Mouse (Mus musculus) brain, embryonic 14.5 days (tissue): ENCODE data around the gene Ep300. TPM values are rescaled to one million over a fixed set of nuclear protein-coding genes. Genes with fewer than 3 reads are reported as not detected.
"Not testable (repeated sequence)": the region's sequence is repeated elsewhere in the genome, so short reads cannot be mapped to it uniquely, and the experiment has no call there.

Experiments used
- DNase-seq: peaks from one replicate; pipeline ENCODE4 v3.0.0-alpha.2; 2011; ENCODE audit warnings: low read depth
- CTCF ChIP-seq: fragments of 200-500 bp; IDR thresholded peaks from 2 replicates; pipeline ENCODE4 v1.5.1; 2012; ENCODE audit warnings: inconsistent platforms, mild to moderate bottlenecking, moderate library complexity, borderline replicate concordance; ENCODE audit not compliant: insufficient read depth, insufficient read length; ENCODE audit errors: extremely low read depth
- POLR2A ChIP-seq: fragments of 200-500 bp; IDR thresholded peaks from 2 replicates; pipeline ENCODE4 v1.6.1; 2012; ENCODE audit warnings: mild to moderate bottlenecking, inconsistent platforms, borderline replicate concordance; ENCODE audit not compliant: poor library complexity, insufficient read depth, insufficient read length, severe bottlenecking; ENCODE audit errors: extremely low read depth
- polyA plus RNA-seq: library from polyadenylated mRNA; depleted of rRNA; stranded (reverse); fragments of >200 nt; gene quantifications from 2 replicates; pipeline ENCODE4 v1.2.3, GENCODE M21; 2012; rRNA removed

Gene Ep300
- polyA plus RNA-seq, 1 experiment = 64.0 TPM

DNA sequence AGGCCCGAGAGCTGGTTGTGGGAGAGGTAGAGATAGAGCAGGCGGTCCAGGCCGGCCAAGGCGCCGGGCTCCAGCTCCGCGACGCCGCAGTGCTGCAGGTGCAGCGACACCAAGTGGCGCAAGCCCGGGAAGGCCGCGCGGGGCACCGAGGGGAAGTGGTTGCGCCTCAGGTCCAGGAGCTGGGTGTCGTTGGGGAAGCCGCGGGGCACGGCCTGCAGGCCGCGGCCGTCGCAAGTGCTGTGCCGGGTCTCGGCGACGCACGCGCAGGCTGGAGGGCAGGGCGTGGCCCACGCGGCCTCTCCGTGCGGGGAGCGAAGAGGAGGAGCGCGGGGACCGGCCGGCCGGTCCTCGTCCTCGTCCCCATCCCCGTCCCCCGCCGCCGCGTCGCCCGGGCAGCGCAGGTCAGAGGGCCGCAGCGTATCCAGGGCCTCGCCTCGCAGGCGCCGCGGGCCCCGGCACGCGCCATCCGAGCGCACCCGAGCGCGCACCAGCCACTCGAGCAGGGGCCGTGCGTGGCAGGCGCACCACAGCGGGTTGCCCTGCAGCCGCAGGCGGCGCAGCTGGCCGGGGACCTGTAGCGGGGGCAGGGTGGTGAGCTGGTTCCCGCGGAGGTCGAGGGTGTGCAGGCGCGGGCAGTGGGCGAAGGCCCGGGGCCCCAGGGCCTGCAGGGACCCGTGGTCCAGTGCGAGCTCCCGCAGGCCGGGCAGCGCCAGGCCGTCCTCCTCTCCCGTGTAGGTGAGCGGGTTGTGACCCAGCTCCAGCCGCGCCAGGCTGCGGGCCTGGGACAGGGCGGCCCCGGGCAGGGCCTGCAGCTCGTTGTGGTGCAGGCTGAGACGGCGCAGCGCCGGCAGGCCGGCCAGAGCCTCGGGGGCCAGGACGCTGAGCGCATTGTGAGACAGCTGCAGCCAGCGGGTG is 109.1 kb downstream of the Ep300 start:
- peak; percentile 69 for TF ChIP-seq CTCF
- TF ChIP-seq POLR2A = no peak; the same call in 1 of the 2 replicates

GRCm38 (mm10) chr15:81694891-81695290 is 109.7 kb downstream of the Ep300 start:
- DNase-seq = no peak
- no peak for TF ChIP-seq CTCF
- TF ChIP-seq POLR2A = no peak

More for the DNA sequence above, 109.1 kb downstream of the Ep300 start:
- DNase-seq = peak; percentile 85

DNA sequence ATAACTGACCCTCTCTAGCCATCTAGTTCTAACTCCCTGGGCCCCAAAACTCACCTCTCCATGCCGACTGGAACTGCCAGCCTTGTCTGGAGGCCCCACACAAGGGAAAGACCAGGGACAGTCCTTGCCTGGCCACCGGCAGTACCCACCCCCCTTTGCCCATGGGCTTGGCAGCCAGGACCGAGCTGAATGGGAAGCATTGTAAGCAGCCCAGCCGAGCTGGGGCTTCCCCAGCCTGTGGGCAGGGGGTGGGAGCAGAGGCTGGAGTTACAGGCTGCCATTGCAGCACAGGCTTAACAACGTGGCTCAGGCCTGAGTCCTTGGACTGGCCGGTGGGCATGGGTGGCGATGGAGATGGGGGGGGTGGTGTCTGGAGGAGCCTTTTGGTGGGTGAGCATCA is 112.0 kb downstream of the Ep300 start, which contains the start of gene Chadl:
Chadl (minus strand) TSS at position 113 of the 400 bp plus-strand sequence.
- TF ChIP-seq POLR2A (no peak), CTCF (no peak)
- peak; percentile 71 for DNase-seq

- DNase-seq = peak; percentile 45
- TF ChIP-seq POLR2A = no peak
- peak; percentile 50; the same call in 1 of the 2 replicates for TF ChIP-seq CTCF
Observed at GRCm38 (mm10) chr15:81697847-81698246, 112.7 kb downstream of the Ep300 start.

- TF ChIP-seq POLR2A = no peak
- TF ChIP-seq CTCF = no peak
- no peak for DNase-seq
Observed at GRCm38 (mm10) chr15:81698532-81698931, 113.4 kb downstream of the Ep300 start.

GRCm38 (mm10) chr15:81700161-81700560 is 115.0 kb downstream of the Ep300 start:
- TF ChIP-seq CTCF = no peak
- no peak for TF ChIP-seq POLR2A
- no peak for DNase-seq

- no peak for TF ChIP-seq CTCF
- no peak for DNase-seq
Observed at GRCm38 (mm10) chr15:81700601-81701000, 115.5 kb downstream of the Ep300 start.

DNA sequence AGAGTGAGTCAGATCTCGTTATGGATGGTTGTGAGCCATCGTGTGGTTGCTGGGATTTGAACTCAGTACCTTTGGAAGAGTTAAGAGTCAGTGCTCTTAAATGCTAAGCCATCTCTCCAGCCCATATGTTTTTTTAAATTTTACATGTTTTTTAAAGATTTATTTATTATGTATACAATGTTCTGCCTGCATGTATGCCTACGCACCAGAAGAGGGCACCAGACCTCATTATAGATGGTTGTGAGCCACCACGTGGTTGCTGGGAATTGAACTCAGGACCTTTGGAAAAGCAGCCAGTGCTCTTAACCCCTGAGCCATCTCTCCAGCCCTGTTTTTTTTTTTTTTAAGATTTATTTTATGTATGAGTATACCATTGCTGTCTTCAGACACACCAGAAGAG is 116.2 kb downstream of the Ep300 start:
- not testable (repeated sequence) for DNase-seq

Other genes starting within 250 kb of the Ep300 start
- gene Slc25a17, start 224.5 kb upstream of the Ep300 start, polyA plus RNA-seq = 98.1 and 112 TPM in 2 replicates
- gene St13, start 185.3 kb upstream of the Ep300 start, polyA plus RNA-seq = 53.1 and 79.0 TPM in 2 replicates
- 8.7 and 9.8 TPM in 2 replicates for gene Xpnpep3, start 185.2 kb upstream of the Ep300 start, polyA plus RNA-seq
- not detected in 2 replicates for gene Dnajb7, start 177.1 kb upstream of the Ep300 start, polyA plus RNA-seq
- 197 and 215 TPM in 2 replicates for gene Rbx1, start 119.1 kb upstream of the Ep300 start, polyA plus RNA-seq
- gene L3mbtl2, start 78.5 kb downstream of the Ep300 start, polyA plus RNA-seq = 24.8 and 25.7 TPM in 2 replicates
- gene Chadl, start 111.9 kb downstream of the Ep300 start, polyA plus RNA-seq = 14.8 and 14.9 TPM in 2 replicates
- gene Zc3h7b, start 159.7 kb downstream of the Ep300 start, polyA plus RNA-seq = 80.6 and 102 TPM in 2 replicates
- gene Rangap1, start 160.2 kb downstream of the Ep300 start, polyA plus RNA-seq = 98.8 and 131 TPM in 2 replicates
- gene Tef, start 217.1 kb downstream of the Ep300 start, polyA plus RNA-seq = 35.5 and 38.0 TPM in 2 replicates